Mouse (Mus musculus) heart, embryonic 11.5 days (tissue): ENCODE measurements around the gene Pcyox1. TPM values are rescaled to one million over a fixed set of nuclear protein-coding genes. Genes with fewer than 3 reads are reported as not detected.

Experiments
- ATAC-seq: fragments of 200-750 bp; cut with Nextera tagmentation; replicated peaks from 2 replicates; pipeline ENCODE4 v1.8.0; 2017; ENCODE audit warnings: moderate library complexity; ENCODE audit not compliant: insufficient number of reproducible peaks, low FRiP score, low TSS enrichment
- H3K27ac ChIP-seq: fragments of 300-500 bp; sonication (generic); 2 replicates; pipeline ENCODE4 v1.5.1; 2014; ENCODE audit warnings: mild to moderate bottlenecking, low read depth, low read length
- H3K27me3 ChIP-seq: fragments of 300-500 bp; sonication (generic); 2 replicates; pipeline ENCODE4 v1.6.1; 2014; ENCODE audit warnings: mild to moderate bottlenecking, low read length, mixed read lengths; ENCODE audit not compliant: control insufficient read depth, insufficient read depth
- H3K36me3 ChIP-seq: fragments of 300-500 bp; sonication (generic); 2 replicates; pipeline ENCODE4 v1.6.1; 2014; ENCODE audit warnings: mild to moderate bottlenecking, low read length, moderate library complexity, mixed read lengths; ENCODE audit not compliant: control insufficient read depth, insufficient read depth
- H3K4me1 ChIP-seq: fragments of 300-500 bp; sonication (generic); 2 replicates; pipeline ENCODE4 v1.6.1; 2014; ENCODE audit warnings: low read length; ENCODE audit not compliant: control insufficient read depth, insufficient read depth
- H3K4me2 ChIP-seq: fragments of 300-500 bp; sonication (generic); 2 replicates; pipeline ENCODE4 v1.6.1; 2014; ENCODE audit warnings: mild to moderate bottlenecking, moderate library complexity
- H3K4me3 ChIP-seq: fragments of 300-500 bp; sonication (generic); 2 replicates; pipeline ENCODE4 v1.5.1; 2014; ENCODE audit warnings: low read depth, low read length
- H3K9ac ChIP-seq: fragments of 300-500 bp; sonication (generic); 2 replicates; pipeline ENCODE4 v1.6.1; 2014; ENCODE audit warnings: mild to moderate bottlenecking, low read depth, low read length, moderate library complexity
- H3K9me3 ChIP-seq: fragments of 300-500 bp; sonication (generic); replicated peaks from 2 replicates; pipeline ENCODE4 v1.6.1; 2016; ENCODE audit warnings: low read length; ENCODE audit not compliant: control insufficient read depth
- WGBS: fragments of 180-500 bp; shearing (Covaris S2); extraction: QIAGEN DNeasy Blood & Tissue Kit; methylation state at CpG from one replicate; pipeline ENCODE4 v1.1.7; 2014; ENCODE audit not compliant: insufficient replicate concordance; 5-methylcytosine and 5-hydroxymethylcytosine counted together
- polyA plus RNA-seq: library from polyadenylated mRNA; unstranded; fragments of >200 nt; fragmentation: Nextera tagmentation; extraction: Ambion mirVana; gene quantifications from 2 replicates; pipeline ENCODE4 v1.2.1, GENCODE M21; 2014

Pcyox1 gene
- 50.0 and 52.6 TPM in 2 replicates for polyA plus RNA-seq

DNA sequence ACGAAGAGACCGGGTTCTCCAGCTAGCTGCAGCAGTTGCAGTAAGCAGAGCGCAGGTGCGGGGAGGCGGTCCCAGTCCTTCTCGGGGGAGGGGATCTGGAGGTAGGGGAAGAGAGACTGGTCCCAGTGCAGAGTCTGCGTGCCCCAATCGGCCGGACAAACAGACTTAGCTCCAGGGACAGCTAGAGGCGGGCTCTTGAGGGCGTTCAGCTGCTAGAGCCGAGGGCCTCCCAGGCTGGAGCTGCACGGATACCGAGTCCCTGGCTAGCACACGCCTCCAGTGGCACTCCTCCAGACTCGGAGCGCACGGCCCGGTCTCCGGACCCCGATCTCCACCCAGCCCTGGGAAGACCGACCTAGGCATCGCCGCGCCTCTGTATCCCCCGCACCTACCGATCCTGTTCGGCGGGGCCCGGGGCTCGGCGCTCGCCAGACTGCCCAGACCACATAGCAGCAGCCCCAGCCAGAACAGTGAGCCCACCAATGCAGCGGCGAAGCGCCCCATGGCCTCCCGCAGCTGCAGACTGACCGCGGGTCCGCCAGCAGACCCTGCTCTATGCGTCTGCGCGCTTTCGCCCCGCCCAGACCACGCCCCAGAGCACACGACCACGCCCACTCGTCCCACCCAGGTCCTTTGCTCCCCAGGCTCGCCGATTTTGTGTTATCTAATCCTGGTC is at the start of gene Pcyox1:
Gene Pcyox1 (minus strand): TSS at position 574 of the 676 bp plus-strand sequence.
- Histone ChIP-seq H3K4me1 (peaks cover 21% of the 10 kb centered on the region), H3K36me3 (peaks cover 5% of the 10 kb centered on the region), H3K4me3 (peak within 1 kb of the TSS; percentile 86), H3K4me2 (peak within 1 kb of the TSS; percentile 96), H3K9me3 (no peaks in the 10 kb centered on the region), H3K27me3 (no peaks in the 10 kb centered on the region), H3K9ac (peak within 1 kb of the TSS; percentile 85), H3K27ac (peak within 1 kb of the TSS; percentile 80)
- under 1% methylated on average over 50 of the region's 51 CpGs for WGBS
- ATAC-seq, result peak; percentile 90

DNA sequence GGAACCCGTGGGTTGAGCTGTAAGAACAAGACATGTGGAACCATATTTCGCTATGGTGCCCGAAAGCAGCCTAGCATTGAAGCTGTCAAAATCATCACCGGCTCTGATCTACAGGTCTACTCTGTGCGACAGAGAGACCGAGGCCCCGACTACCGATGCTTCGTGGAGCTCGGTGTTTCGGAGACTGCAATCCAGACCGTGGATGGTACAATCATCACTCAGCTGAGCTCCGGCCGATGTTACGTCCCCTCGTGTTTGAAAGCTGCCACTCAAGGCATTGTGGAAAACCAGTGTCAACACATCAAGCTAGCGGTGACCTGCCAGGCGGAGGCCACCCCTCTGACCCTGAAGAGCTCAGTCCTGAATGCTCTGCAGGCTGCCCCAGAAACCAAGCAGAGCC is 48.6 kb upstream of the Pcyox1 start:
- Histone ChIP-seq H3K9me3 (no peaks in the 10 kb centered on the region), H3K27me3 (no peaks in the 10 kb centered on the region), H3K27ac (no peak overlapping the region), H3K36me3 (peaks cover 11% of the 10 kb centered on the region), H3K9ac (no peak overlapping the region), H3K4me1 (no peaks in the 10 kb centered on the region), H3K4me3 (no peak overlapping the region), H3K4me2 (no peak overlapping the region)
- 92% methylated on average over 18 of the region's 18 CpGs for WGBS
- no peak for ATAC-seq

DNA sequence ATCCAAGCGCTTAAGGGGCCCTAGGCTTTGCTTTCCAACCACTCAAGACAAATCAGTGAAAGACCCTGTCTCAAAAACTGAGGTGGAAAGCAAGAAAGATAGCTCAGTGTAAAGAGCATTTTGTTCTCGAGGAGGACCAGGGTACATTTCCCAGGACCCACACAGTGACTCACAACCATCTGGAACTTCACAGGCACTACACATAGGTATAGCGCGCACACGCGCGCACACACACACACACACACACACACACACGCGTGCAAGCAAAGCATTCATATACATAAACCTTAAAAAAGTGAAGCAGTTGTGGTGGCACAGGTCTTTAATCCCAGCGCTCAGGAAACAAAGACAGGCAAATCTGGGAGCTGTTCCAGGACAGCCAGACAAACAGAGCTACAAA is 44.6 kb upstream of the Pcyox1 start:
- Histone ChIP-seq H3K4me1 (peaks cover 7% of the 10 kb centered on the region; the same call in 1 of the 2 replicates), H3K36me3 (peaks cover 5% of the 10 kb centered on the region; the same call in 1 of the 2 replicates), H3K27me3 (no peaks in the 10 kb centered on the region), H3K9ac (no peak overlapping the region), H3K4me2 (no peak overlapping the region), H3K9me3 (no peaks in the 10 kb centered on the region), H3K27ac (no peak overlapping the region), H3K4me3 (no peak overlapping the region)
- WGBS, result 96% methylated on average over 10 of the region's 10 CpGs
- ATAC-seq, result no peak

DNA sequence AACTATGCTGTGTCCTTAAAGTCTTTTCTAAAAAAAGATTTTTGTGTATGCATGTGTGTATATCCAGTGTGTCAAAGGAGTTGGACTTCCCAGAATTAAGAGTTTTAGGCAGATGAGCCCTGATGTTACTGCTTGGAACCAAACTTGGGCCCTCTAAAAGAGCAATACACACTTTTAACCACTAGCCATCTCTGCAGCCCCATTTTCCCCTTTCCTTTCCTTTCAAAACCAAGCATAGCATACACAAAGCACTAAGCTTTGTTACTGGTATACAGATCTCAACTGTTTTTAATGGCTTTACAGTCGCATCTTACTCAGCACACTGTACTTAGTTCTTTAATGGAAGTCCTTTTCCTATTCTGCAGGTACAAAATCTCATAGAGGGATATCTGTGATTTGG is 42.6 kb upstream of the Pcyox1 start:
- peaks cover 9% of the 10 kb centered on the region; the same call in 1 of the 2 replicates for H3K36me3 ChIP-seq
- peak overlapping the region; percentile 91 for H3K4me3 ChIP-seq
- no peak overlapping the region for H3K27ac ChIP-seq

DNA sequence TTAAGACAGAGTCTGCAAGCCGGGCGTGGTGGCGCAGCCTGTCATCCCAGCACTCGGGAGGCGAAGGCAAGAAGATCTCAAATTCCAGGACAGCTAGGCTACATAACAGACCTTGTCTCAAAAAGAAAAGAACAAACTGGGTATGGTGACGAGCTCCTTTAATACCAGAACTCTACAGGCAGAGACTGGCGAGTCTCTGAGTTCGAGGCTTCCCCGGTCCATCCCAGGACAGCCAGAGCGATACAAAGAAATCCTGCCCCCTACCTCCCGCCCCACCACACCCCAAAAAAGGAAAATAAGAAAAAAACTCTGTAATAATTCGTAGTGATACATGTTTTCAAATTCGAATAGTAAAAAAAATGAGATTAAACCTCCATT is 42.2 kb upstream of the Pcyox1 start:
- 5% methylated on average over 13 of the region's 13 CpGs for WGBS
- peaks cover 7% of the 10 kb centered on the region; the same call in 1 of the 2 replicates for H3K4me1 ChIP-seq
- H3K27me3 ChIP-seq, result no peaks in the 10 kb centered on the region
- peak overlapping the region; percentile 84 for H3K4me2 ChIP-seq
- H3K4me3 ChIP-seq, result peak overlapping the region; percentile 91
- H3K27ac ChIP-seq, result peak overlapping the region; percentile 96
- H3K9ac ChIP-seq, result peak overlapping the region; percentile 96
- ATAC-seq, result no peak
- no peaks in the 10 kb centered on the region for H3K9me3 ChIP-seq
- peaks cover 9% of the 10 kb centered on the region; the same call in 1 of the 2 replicates for H3K36me3 ChIP-seq

More for the DNA sequence above, 42.6 kb upstream of the Pcyox1 start:
- Histone ChIP-seq H3K9me3 (no peaks in the 10 kb centered on the region), H3K9ac (peak overlapping the region; percentile 36; the same call in 1 of the 2 replicates), H3K4me2 (peak overlapping the region; percentile 84), H3K27me3 (no peaks in the 10 kb centered on the region), H3K4me1 (peaks cover 7% of the 10 kb centered on the region; the same call in 1 of the 2 replicates)
- ATAC-seq, result no peak
- WGBS, result 100% methylated on average over 1 of the region's 1 CpGs

DNA sequence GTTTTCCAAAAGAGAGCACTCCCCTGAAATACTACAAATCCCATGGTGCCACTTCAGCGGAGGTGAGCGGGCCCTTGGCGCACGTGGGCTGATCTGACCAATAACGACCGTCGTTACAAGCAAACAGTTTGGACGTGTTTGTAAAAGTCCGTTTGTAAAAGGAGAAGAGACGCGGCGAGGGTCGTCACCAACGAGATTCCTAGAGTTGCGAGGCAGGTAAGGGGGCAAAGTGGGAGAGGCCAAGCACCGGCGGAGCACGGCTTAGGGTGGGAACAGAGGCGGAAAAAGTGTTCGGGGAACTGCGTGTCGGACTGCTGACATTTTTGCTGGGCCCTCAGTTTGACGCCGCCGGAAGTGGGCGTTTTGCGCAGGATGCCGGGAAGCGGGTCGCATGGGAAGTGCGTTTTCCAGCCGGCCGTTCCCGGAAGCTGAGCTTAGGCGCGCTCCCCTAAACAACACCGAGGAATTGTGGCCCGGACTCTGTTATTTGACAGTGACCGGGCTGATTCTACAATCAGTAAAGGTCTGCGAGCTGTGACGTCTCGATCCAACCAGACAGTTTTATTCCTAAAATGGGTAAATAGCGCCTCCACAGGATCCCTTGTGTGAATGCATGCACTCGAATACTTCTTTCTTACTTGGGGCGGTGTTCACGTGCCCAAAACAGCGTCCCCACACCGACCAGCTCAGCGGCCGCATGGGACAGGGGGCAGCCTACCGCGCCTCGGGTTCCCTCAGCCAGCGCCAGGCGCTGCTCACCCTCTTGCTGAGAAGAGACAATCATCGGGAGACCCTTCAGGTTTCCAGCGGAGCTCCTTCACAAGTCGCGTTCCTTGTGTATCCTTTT is 41.5 kb upstream of the Pcyox1 start, which contains the start of gene C87436:
Gene C87436 (plus strand): TSS at position 103 of the 847 bp plus-strand sequence.
- H3K4me3 ChIP-seq, result peak within 1 kb of the TSS; percentile 91
- WGBS, result under 1% methylated on average over 59 of the region's 59 CpGs

DNA sequence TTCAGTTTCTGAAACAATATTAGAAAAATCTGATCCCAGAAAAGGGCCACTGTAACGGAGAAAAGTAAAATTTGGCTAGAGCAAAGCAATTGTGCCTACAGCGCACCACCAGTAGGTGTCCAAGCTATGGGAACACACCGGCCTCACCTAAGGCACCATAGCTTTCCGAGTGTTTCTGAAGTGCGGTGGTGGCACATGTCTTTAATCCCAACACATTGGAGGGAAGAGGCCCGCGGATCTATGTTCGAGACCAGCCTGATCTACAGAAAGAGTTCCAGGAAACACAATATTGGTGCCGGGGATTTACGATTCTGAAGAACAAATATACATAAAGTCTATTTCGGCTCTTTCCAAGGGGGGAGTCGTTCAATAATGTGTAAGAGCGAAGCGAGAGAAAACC is 40.8 kb upstream of the Pcyox1 start:
- H3K27me3 ChIP-seq, result no peaks in the 10 kb centered on the region
- H3K4me3 ChIP-seq, result peak overlapping the region; percentile 91
- no peaks in the 10 kb centered on the region for H3K9me3 ChIP-seq
- H3K27ac ChIP-seq, result peak overlapping the region; percentile 96
- H3K36me3 ChIP-seq, result 0 out of 2 replicates have a peak, but pooled peaks cover 6% of the 10 kb centered on the region
- peaks cover 7% of the 10 kb centered on the region; the same call in 1 of the 2 replicates for H3K4me1 ChIP-seq
- H3K4me2 ChIP-seq, result peak overlapping the region; percentile 84
- peak overlapping the region; percentile 96 for H3K9ac ChIP-seq
- WGBS, result 2% methylated on average over 14 of the region's 14 CpGs
- ATAC-seq, result peak; percentile 49; the same call in 1 of the 2 replicates

More for the DNA sequence above, 41.5 kb upstream of the Pcyox1 start, which contains the start of gene C87436:
- H3K36me3 ChIP-seq, result peaks cover 4% of the 10 kb centered on the region; the same call in 1 of the 2 replicates
- H3K9ac ChIP-seq, result peak within 1 kb of the TSS; percentile 96
- peak within 1 kb of the TSS; percentile 96 for H3K27ac ChIP-seq
- H3K4me2 ChIP-seq, result peak within 1 kb of the TSS; percentile 84
- H3K9me3 ChIP-seq, result no peaks in the 10 kb centered on the region
- peaks cover 7% of the 10 kb centered on the region; the same call in 1 of the 2 replicates for H3K4me1 ChIP-seq
- ATAC-seq, result peak; percentile 93
- no peaks in the 10 kb centered on the region for H3K27me3 ChIP-seq

DNA sequence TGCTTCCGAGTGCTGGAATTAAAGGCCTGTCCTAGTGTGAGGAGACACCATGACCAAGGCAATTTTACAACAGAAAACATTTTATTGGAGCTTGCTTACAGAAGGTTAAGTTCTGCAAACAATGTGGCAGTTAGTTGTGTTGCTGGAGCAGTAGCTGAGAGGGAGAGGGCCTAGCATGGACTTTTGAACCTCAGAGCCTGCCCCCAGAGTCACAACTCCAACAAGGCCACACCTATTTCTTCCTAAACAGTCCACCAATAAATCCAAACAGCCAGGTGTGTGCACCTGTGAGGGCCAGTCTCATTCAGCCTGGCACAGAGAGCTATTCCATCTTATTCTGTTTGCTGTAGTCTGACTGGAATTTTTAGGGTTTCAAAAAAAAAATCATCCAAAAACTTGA is 36.7 kb upstream of the Pcyox1 start:
- no peaks in the 10 kb centered on the region for H3K9me3 ChIP-seq
- no peak for ATAC-seq
- H3K27ac ChIP-seq, result no peak overlapping the region
- H3K27me3 ChIP-seq, result no peaks in the 10 kb centered on the region
- H3K4me1 ChIP-seq, result no peaks in the 10 kb centered on the region
- peaks cover 15% of the 10 kb centered on the region for H3K36me3 ChIP-seq
- WGBS, result 100% methylated on average over 1 of the region's 1 CpGs
- H3K4me3 ChIP-seq, result no peak overlapping the region
- H3K9ac ChIP-seq, result no peak overlapping the region
- no peak overlapping the region for H3K4me2 ChIP-seq
